Mouse (Mus musculus): ENCODE data around the gene Otud4.
"Not testable (repeated sequence)": the region's sequence is repeated elsewhere in the genome, so short reads cannot be mapped to it uniquely, and the experiment has no call there.

Otud4 gene

DNA sequence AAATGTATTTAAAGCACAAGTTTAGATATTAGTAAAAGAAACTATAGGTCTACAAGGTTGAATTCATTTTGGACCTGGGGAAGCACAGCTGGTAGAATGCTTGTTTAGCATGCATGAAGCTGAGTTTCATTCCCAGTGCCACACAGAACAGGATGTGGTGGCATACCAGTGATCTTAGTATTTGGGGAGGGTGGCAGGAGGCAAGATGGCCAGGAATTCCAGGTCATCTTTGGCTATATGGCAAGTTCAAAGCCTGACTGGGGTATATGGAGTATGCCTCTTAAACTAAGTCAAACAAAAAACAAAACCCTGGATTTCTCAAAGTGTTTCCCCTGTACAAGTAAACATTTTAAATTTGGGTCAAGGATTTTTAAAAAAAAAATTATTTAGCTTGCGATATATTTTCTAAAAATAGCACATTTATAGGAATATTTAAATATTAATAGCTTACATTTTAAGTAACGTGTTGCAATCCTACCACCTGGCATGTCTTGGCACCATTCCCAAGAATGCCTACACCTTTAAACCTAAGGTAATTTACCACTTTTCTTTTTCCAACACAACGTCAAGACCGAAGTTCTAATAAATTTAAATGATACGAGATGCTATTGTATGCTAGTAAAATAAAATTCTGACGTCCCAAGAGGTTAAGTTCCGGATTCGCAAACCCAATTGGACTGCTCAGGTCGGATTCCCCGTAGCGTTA is 1.3 kb upstream of the Otud4 start:
- no peak for DNase-seq (ENCODE audit: low read depth, low spot score)

DNA sequence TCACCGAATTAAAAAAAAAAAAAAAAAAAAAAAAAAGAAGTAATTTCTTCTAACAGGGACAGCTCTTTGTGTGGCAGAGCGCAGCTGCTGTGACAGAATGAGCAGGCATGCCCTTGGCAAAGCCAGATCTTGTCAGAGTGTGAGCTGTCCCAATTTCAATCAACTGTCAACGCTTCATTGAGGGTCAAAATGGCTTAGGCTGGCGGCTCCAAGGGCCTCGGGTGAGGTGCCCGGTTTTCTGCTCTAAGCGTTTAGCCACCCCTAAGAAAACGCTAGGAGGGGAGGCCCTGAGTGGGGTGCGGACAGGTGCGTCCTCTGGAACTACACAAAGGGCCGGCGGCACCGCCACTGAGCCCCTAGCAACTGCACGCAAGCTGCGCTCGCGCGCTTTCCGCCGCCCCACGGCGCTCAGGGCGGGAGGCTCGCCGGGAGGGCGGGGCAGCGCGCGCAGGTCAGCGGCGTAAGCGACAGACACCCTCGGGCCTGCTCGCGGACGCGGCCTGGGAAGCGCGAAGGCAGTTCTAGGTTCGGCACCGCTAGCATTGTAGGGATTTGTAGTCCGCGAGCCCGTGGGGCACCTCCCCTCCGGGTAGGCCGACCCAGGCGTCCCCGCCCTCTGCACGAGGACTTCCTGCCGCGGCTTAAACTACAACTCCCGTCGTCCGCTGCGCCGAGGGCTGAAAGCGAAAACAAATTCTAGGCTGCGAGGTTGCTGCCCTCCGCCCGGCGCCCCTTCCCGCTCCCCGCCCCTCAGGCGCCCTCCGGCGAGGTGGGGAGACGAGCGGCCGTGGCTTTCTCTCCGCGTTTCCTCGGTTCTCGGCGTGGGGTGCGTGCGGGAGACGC is 490 bp upstream of the Otud4 start:
- peak; percentile 96 for DNase-seq (ENCODE audit: low read depth, low spot score)

DNA sequence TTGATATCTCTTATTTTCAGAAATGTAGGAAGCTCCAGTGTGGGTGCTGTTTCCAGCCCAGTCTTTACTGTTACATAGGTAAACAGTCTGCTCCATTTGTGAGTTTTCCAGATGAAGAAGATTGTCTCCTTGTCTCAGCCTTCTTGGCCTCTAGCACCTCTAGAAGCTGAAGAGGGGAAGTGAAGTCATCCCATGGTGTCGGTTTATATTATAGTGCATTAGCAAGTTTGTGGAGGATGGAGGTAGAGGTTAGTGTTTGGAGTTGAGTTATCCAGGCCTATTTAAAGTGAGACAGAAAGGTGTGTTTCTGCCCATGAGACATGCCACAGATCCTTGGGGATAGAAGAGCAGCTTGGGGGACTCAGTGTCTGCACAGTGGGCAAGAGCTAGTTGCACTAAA is 1.7 kb downstream of the Otud4 start:
- no peak for DNase-seq (ENCODE audit: low read depth, low spot score)

DNA sequence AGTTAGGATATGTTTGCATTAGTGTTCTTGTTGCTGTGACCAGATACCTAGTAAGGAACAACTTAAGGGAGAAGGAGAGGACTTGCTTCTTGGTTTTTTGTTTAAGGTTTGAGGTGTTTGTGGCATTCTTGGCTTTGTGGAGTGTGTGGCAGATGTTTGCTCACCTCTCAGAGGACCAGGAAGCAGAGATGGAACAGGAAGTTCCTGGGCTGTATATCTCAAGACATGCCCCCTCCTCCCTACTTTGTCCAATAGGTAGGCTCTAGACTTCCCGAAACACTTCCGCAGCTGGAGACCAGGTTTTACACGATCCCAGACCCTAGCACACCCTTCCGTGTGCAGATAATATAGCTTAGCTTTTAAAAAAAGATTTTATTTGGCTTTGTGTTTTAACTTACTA is 10.2 kb downstream of the Otud4 start:
- DNase-seq (ENCODE audit: low read depth, low spot score) = no peak

DNA sequence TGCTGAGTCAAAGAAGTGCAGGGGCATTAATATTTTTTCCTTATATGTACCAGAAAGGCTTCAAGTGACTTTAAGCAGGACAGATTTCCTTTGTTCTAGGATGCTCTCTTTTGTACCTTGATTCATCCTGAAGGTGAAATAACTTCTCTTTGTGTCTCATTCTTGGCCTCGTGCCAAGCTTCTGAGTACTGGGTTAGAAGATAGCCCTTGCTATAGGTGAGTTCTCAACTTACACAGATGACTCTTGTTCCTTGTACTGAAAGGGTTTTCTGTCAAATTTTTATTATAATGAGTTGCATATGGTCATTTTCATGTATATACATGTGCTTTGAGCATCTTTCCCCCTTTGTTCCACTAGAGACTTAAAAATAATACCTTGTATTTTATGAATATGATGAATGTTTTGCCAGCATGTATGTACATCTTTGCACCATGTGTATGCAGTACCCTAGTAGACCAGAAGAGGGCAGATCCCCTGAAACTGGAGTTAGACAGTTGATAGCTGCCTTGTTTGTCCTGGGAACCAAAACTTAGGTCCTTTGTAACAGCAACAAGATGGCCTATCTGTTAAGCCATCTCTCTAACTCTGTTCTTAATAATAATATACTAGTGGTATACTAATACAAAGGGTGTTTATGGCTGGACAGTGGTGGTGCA is 10.9 kb downstream of the Otud4 start:
- no peak for DNase-seq (ENCODE audit: low read depth, low spot score)

DNA sequence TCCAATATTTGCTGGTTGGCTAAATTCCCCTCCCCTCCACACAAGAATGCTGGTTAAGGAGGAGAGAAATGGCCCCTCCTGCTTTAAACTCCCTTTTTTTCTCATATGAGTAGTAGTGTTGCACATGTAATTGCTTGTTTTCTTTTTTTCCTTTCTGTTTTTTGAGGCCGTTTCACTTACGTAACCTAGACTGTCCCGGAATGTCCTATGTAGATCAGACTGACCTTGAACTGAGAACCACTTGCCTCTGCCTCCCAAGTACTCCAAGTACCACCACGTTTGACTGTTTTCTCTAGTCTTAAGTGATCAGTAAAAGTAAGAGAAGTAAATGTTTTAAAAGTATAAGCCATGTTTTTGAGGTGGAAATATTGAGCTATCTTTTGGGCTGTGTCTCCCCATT is 14.3 kb downstream of the Otud4 start:
- no peak for DNase-seq (ENCODE audit: low read depth, low spot score)

DNA sequence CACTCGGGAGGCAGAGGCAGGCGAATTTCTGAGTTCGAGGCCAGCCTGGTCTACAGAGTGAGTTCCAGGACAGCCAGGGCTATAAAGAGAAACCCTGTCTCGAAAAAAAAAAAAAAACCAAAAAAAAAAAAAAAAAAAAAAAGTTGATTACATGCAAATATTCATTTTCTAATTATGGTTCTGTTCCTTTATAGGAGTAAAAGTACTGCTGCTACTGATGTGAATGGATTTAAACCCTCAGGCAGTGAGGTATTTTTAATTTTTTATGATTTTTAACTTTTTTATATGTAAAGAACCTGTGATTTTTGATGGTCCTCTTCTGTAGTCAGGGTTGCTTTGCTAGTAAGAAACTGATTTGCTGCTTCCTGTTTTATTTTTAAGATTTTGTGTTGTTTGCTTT is 19.3 kb downstream of the Otud4 start:
- not testable (repeated sequence) for DNase-seq (ENCODE audit: low read depth, low spot score)

DNA sequence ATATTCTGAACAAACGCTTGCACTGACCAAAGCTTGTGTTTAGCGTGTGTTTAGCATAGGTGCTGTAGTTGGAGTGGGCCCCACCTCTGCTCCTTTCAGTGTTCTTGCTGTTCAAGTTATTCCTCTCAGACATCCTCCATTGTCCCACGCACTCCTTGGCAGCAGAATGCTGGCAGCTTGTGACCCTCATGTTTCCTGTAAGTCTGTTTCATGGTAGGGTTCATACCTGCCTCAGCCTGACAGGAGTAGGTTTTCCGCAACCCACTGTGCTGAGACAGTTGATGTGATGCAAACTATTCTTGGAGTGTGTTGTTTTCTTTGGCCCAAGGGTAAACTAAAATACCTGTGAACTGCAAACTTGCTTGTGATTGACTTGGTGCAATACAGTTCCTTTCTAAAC is 37.0 kb downstream of the Otud4 start:
- DNase-seq (ENCODE audit: low read depth, low spot score) = no peak

DNA sequence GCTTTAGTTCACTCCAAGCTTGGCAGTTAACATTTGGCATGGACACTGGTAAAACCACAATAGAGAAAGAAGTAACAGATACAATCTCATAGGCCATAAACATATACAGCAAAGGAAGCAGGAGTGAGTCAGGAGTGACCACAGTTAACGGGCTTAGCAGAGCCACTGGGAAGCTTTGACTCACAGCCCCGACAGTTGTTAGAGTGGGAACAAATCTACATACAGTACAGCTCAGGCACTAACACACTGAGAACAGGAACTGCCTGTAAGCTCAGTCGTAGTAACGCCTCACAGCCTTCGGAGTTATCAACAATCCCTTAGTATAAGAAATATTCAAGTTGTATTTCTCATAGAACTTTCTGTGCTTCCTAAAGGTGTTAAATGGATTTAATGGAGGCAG is 39.6 kb downstream of the Otud4 start:
- no peak for DNase-seq (ENCODE audit: low read depth, low spot score)

DNA sequence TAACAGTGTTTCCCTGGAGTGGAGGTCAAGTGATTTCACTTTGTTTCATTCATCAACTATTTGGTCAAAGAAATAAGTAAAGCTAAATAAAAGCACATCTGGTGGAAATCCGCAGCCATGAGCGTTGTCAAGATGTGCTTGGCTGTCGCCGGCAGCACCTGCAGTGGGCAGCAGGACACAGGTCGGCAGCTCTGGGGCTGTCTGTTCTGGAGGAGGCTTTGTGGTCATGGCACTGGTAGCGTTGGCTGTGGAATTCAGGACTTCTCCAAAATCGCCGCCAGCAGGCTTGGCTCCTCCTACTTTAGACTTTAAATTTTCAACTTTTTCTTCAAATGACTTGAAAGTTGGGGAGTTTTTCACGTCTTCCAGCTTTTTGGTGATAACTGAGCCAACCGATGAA is 40.7 kb downstream of the Otud4 start:
- DNase-seq (ENCODE audit: low read depth, low spot score) = not testable (repeated sequence)

DNA sequence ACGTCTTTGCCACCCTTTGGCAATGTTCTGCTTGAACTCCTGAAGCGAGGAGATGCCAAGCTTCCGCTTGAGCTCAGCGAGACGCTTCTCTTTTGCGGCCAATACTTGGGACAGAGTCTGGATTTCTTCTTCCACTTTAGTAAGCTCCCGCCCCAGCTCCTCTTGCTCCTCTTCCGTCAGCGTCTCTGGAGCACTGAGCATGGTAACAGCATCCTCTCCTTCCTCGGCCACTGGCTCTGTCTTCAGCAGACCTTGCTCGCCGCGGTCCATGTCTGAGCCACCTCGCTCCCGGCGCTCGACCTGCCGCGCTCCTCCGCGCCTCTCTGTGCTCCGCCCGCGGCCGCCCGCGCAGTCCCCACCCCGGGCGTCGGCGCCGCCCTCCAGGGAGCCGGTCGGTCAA is 41.1 kb downstream of the Otud4 start:
- DNase-seq (ENCODE audit: low read depth, low spot score) = no peak

DNA sequence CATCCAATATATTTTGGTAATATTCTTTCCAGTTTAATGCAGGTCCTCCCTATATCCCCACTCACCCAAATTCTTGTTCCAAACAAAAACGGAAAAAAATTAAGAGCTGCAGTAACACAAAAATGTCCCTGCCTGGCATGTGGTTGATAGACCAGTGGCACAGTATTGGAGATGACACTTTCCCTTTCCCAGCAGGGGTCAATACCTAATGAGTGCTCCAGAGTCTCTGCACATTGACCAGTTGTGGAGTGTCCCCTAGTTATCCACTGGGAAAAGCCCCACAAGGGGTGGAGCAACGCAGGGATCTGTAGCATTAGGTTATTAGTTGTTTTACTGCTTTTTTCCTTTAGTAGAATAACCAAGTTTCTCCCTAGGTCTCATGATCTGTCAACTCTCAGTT is 41.5 kb downstream of the Otud4 start:
- no peak for DNase-seq (ENCODE audit: low read depth, low spot score)

DNA sequence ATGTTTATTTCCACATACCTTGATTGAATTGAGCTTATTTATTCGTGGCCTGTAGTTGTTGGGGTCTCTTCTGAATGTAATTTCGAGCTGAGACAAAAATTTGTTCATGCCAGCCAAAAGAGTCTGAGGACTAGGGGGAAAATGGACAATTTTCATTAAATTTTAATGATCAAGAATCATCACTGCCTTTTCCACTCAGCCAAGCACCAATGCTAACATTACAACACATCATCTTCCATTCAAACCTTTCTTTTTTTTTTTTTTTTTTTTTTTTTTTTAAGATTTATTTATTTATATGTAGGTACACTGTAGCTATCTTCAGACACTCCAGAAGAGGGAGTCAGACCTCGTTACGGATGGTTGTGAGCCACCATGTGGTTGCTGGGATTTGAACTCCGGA is 46.5 kb downstream of the Otud4 start:
- DNase-seq (ENCODE audit: low read depth, low spot score) = not testable (repeated sequence)

DNA sequence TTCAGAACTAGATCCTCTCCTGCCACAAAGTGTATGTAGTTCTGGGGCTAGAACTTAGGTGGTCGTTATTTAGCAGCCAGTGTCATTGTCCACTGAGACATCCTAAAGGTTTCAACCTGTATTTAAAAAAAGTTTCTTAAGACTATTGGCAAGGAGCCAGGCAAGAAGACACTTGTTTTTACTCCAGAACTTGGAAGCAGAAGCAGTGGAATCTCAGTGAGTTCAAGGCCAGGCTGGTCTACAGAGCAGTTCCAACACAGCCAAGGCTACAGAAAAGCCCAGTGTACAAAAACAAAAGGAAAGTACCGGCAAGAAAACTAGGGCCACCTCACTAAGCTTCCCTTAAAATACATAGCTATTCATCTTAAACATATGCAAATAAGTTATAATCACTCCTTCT is 53.1 kb downstream of the Otud4 start:
- no peak for DNase-seq (ENCODE audit: low read depth, low spot score)

DNA sequence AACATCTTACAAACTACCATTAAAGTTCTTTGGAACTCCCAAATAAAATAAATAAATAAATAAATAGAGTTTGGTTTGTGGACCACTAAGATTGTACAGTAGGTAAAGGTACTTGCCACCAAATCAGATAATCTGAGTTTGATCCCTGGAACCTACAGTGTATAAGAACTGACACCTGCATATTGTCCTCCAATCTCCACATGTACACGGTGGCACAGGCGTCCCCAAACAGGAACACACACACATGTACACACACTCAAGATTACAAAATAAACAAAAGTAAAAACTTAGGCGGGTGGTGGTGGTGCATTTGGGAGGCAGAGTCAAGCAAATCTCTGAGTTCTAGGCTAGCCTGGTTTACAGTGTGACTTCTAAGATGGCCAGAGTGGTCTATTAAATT is 67.3 kb downstream of the Otud4 start:
- DNase-seq (ENCODE audit: low read depth, low spot score) = no peak

DNA sequence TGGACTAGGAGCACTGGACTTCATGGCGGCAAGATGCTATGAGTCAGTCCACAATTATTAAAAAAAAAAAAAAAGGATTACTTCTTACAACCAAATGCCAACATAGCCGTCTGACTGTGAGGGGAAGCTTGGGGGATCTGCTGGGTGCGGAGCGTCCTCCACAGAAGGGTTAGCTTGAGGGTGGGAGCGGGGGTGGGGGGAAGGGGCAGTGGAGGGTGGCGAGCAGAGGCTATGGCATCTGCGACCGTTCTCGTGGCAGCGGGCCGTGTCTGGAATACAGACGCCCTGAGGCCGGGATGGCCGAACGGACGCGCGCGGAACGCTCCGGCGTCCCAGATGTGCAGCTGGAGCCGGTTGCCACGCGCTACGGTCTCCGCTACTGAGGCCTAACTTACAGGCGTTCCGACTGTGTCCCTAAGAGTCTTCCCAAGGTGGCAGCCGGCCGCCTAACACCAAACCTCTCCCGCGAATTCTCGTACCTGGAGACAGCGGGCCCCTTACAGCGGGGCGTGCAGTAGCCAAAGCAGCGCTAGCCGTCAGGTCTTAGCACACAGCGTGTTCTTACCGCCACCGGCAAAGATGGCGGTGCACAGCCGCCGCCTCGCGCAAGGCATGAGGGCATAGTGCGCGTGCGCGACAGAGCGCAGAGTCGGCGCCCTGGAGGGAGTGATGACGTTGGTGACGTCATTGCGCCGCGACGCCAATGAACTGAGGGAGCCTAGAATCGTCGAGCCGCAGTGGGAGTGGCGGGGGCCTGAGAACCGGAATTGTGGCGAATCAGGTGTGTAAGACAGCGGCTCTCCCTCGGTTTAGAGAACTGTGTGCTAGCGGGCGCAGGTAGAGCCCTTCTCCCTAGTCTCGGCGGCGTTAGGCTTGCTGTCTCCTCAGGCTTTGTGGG is 71.9 kb downstream of the Otud4 start, which contains the start of the genes Abce1 and Anapc10:
Gene Abce1, minus strand, starts transcription at position 677 of the 898 bp plus-strand sequence.
Gene Anapc10, plus strand, starts transcription at position 757 of the 898 bp plus-strand sequence.
- DNase-seq (ENCODE audit: low read depth, low spot score) = peak; percentile 94

DNA sequence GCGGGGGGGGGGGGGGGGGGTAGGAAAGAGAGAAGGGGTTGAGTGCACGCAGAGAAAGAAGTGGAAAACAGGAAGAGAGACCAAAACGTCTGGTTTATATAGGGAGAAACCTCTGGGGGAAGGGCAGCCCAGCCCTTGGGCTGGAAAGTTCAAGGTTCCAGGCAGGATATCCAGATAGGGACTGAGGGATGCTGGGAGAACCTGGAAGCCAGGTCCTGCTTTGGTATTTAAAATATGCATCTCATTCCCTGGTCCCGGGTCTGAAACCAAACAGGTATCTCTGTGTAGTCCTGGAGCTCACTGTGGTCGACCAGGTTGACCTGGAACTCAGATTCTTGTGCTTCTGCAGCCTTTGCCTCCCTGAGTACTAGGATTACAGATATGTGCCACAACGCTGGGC is 73.3 kb downstream of the Otud4 start:
- no peak for DNase-seq (ENCODE audit: low read depth, low spot score)

DNA sequence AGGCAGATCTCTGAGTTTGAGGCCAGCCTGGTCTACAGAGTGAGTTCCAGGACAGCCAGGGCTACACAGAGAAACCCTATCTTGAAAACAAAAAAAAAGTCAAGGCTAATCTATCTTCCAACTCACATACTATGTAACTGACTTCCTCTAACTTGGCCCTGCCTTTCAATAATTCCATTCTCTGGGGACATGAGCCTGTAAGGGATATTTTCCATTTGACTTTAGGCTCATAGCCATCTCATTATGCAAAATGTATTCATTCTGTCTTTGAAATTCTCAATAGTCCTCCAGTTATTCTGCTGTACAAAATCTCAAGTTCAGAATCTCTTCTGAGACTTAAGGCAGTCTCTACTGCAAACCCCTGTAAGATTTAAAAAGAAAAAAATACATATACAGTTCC is 82.1 kb downstream of the Otud4 start:
- no peak for DNase-seq (ENCODE audit: low read depth, low spot score)

DNA sequence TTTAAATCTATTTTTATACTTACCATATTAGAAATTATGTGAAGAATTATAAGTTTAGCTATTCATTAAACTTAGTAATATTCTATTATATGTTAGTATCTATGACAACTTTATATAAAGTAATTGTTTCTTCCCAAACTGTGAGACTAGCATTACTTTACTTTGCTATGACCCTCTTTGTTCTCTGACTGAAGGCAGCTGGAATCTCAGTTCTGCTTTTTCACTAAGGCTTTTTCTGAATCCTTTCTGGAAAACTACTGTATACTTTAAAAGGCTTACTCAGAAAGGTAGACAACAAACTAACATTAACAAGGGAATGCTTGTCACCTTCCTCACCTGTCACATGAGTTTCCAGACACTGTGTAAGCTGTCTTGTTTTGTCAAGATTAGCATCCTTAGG is 83.9 kb downstream of the Otud4 start:
- DNase-seq (ENCODE audit: low read depth, low spot score) = no peak

DNA sequence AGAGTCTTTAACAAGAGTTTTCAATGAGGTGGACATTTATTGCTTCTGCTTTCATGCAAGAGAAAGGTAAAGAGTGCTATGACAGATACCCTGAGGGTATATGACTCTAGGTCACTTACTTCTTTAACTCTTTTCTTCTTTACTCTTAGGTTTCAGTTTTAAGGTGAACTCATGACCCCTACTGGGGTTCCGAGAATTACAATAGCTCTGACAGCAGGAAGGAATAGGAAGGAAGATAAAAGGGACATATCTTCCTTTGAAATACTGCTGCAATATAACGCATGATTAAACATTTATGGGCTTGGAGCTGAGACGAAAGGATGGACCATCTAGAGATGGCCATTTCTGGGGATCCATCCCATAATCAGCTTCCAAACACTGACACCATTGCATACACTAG is 85.2 kb downstream of the Otud4 start:
- no peak for DNase-seq (ENCODE audit: low read depth, low spot score)
